Mouse (Mus musculus) embryonic facial prominence, embryonic 11.5 days (tissue): ENCODE measurements around the gene Gpr146. TPM values are rescaled to one million over a fixed set of nuclear protein-coding genes. Genes with fewer than 3 reads are reported as not detected.
"Not testable (repeated sequence)": the region's sequence is repeated elsewhere in the genome, so short reads cannot be mapped to it uniquely, and the experiment has no call there.

ENCODE experiments used
- ATAC-seq: fragments of 200-750 bp; cut with Nextera tagmentation; replicated peaks from 2 replicates; pipeline ENCODE4 v1.8.0; 2017; ENCODE audit warnings: low read depth; ENCODE audit not compliant: insufficient number of reproducible peaks, low FRiP score, low TSS enrichment
- DNase-seq: peaks from one replicate; pipeline ENCODE4 v3.0.0-alpha.2; 2015; ENCODE audit warnings: low spot score
- H3K27ac ChIP-seq: fragments of 300-500 bp; sonication (generic); replicated peaks from 2 replicates; pipeline ENCODE4 v1.5.1; 2014; ENCODE audit warnings: mild to moderate bottlenecking, low read depth, low read length, control low read depth
- H3K27me3 ChIP-seq: fragments of 300-500 bp; sonication (generic); 2 replicates; pipeline ENCODE4 v1.6.1; 2014; ENCODE audit warnings: mild to moderate bottlenecking, low read length, moderate library complexity, mixed read lengths; ENCODE audit not compliant: control insufficient read depth, insufficient read depth
- H3K36me3 ChIP-seq: fragments of 300-500 bp; sonication (generic); replicated peaks from 2 replicates; pipeline ENCODE4 v1.6.1; 2014; ENCODE audit warnings: low read depth, mild to moderate bottlenecking, low read length, moderate library complexity, mixed read lengths; ENCODE audit not compliant: control insufficient read depth, insufficient read depth
- H3K4me1 ChIP-seq: fragments of 300-500 bp; sonication (generic); 2 replicates; pipeline ENCODE4 v1.6.1; 2014; ENCODE audit warnings: low read length, mixed read lengths; ENCODE audit not compliant: control insufficient read depth, insufficient read depth
- H3K4me2 ChIP-seq: fragments of 300-500 bp; sonication (generic); 2 replicates; pipeline ENCODE4 v1.6.1; 2014; ENCODE audit warnings: low read depth, mild to moderate bottlenecking, control low read depth, low read length, moderate library complexity
- H3K4me3 ChIP-seq: fragments of 300-500 bp; sonication (generic); 2 replicates; pipeline ENCODE4 v1.5.1; 2014; ENCODE audit warnings: low read depth, low read length, control low read depth
- H3K9ac ChIP-seq: fragments of 300-500 bp; sonication (generic); replicated peaks from 2 replicates; pipeline ENCODE4 v1.6.1; 2014; ENCODE audit warnings: mild to moderate bottlenecking, control low read depth, low read length
- H3K9me3 ChIP-seq: fragments of 300-500 bp; sonication (generic); replicated peaks from 2 replicates; pipeline ENCODE4 v1.6.1; 2016; ENCODE audit warnings: mild to moderate bottlenecking, low read length, inconsistent platforms, mixed read lengths; ENCODE audit not compliant: control insufficient read depth
- WGBS: fragments of 180-500 bp; shearing (Covaris S2); extraction: QIAGEN DNeasy Blood & Tissue Kit; methylation state at CpG from one replicate; pipeline ENCODE4 v1.1.7; 2014; 5-methylcytosine and 5-hydroxymethylcytosine counted together
- polyA plus RNA-seq: library from polyadenylated mRNA; unstranded; fragments of >200 nt; fragmentation: Nextera tagmentation; extraction: Ambion mirVana; gene quantifications from 2 replicates; pipeline ENCODE4 v1.2.1, GENCODE M21; 2014

The Gpr146 gene
- polyA plus RNA-seq, result 1.6 and 1.7 TPM in 2 replicates

GRCm38 (mm10) chr5:139377468-139378270 lies at the start of gene Gpr146:
TSS of gene Gpr146 (plus strand) at chr5:139377697.
- no peaks in the 10 kb centered on the region for H3K27me3 ChIP-seq
- no peak within 1 kb of the TSS; the same call in 1 of the 2 replicates for H3K27ac ChIP-seq
- WGBS, result 66% methylated on average over 18 of the region's 18 CpGs
- H3K4me1 ChIP-seq, result peaks cover 6% of the 10 kb centered on the region
- ATAC-seq (no peak), DNase-seq (no peak)
- no peak within 1 kb of the TSS for H3K4me2 ChIP-seq
- no peak within 1 kb of the TSS; the same call in 1 of the 2 replicates for H3K9ac ChIP-seq
- no peaks in the 10 kb centered on the region for H3K9me3 ChIP-seq
- no peak within 1 kb of the TSS for H3K4me3 ChIP-seq
- no peaks in the 10 kb centered on the region for H3K36me3 ChIP-seq

GRCm38 (mm10) chr5:139330766-139331165 lies 46.7 kb upstream of the Gpr146 start:
- Histone ChIP-seq H3K27me3 (peaks cover 4% of the 10 kb centered on the region), H3K27ac (no peak overlapping the region), H3K9me3 (no peaks in the 10 kb centered on the region), H3K36me3 (no peaks in the 10 kb centered on the region), H3K4me3 (no peak overlapping the region), H3K4me1 (no peaks in the 10 kb centered on the region), H3K9ac (no peak overlapping the region), H3K4me2 (no peak overlapping the region)
- 72% methylated on average over 7 of the region's 7 CpGs for WGBS
- no peak for ATAC-seq
- no peak for DNase-seq

DNA sequence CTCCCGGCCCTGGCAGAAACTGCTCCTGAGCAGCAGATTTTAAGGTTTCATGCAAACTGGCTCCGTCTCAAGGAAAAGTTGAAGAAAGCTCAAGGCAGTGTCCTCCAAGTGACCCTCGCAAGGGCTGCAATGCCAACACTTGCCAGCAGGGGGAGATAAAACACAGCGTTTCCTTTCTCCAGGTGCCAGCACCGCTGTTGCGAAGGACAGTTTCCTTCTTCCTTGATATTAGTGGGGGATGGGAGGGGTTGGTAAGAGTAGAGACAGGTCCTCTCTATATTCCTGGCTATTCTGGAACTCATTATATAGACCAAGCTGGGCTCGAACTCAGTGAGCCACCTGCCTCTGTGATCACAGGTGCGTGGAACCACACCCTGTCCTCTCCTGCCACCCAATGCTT lies 45.8 kb upstream of the Gpr146 start:
- 15% methylated on average over 8 of the region's 8 CpGs for WGBS
- ATAC-seq (no peak), DNase-seq (peak; percentile 87)
- Histone ChIP-seq H3K27ac (no peak overlapping the region), H3K27me3 (no peaks in the 10 kb centered on the region), H3K36me3 (no peaks in the 10 kb centered on the region), H3K4me3 (no peak overlapping the region), H3K4me1 (no peaks in the 10 kb centered on the region), H3K4me2 (no peak overlapping the region), H3K9ac (no peak overlapping the region), H3K9me3 (no peaks in the 10 kb centered on the region)

GRCm38 (mm10) chr5:139332590-139333272 lies 44.8 kb upstream of the Gpr146 start:
- Histone ChIP-seq H3K36me3 (peaks cover 2% of the 10 kb centered on the region; the same call in 1 of the 2 replicates), H3K9me3 (no peaks in the 10 kb centered on the region), H3K4me3 (no peak overlapping the region), H3K4me2 (no peak overlapping the region), H3K4me1 (no peaks in the 10 kb centered on the region), H3K27me3 (no peaks in the 10 kb centered on the region), H3K27ac (no peak overlapping the region), H3K9ac (no peak overlapping the region)
- ATAC-seq, result no peak
- 88% methylated on average over 8 of the region's 8 CpGs for WGBS
- no peak for DNase-seq

DNA sequence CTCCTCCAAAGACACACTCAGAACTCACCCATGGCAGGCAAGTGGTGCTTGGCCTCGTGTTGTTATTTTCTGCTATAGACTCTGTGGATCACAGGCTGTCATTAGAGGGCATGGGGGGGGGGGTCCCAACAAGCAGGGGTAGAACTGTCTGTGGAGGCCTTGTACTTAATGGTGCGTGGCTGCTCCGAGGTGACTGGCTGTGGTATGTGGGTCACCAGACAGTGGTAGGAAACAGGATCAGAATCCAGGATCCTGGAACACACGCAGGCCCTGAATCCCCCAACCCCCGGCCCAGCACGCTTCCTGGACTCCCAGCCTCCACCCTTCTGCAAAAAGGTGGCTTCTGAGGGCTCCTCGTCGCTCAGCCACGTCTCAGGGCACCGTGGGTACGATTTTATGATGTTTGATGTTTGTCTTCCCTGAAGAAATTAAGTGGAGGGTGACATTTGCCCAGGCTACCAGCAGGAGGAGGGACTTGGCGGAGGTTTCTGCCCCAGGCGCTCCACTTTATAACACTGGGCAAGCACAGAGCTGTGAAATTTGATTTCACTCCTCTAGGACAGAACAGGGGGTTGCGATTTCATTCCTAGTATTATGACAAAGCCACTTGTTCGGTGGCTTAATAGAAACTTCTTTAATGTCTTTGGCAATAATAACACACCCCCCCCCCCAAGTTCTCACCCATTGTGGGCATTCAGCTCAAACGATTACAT lies 44.0 kb upstream of the Gpr146 start:
- no peaks in the 10 kb centered on the region for H3K9me3 ChIP-seq
- no peak for DNase-seq
- no peak overlapping the region for H3K4me2 ChIP-seq
- H3K36me3 ChIP-seq, result peaks cover 3% of the 10 kb centered on the region
- no peak overlapping the region for H3K27ac ChIP-seq
- 81% methylated on average over 16 of the region's 16 CpGs for WGBS
- no peaks in the 10 kb centered on the region for H3K4me1 ChIP-seq
- no peaks in the 10 kb centered on the region for H3K27me3 ChIP-seq
- ATAC-seq, result no peak
- H3K9ac ChIP-seq, result no peak overlapping the region
- H3K4me3 ChIP-seq, result no peak overlapping the region

GRCm38 (mm10) chr5:139334394-139334793 lies 43.1 kb upstream of the Gpr146 start:
- WGBS, result 84% methylated on average over 10 of the region's 10 CpGs
- not testable (repeated sequence) for ATAC-seq, H3K9ac ChIP-seq, H3K27ac ChIP-seq, H3K27me3 ChIP-seq, H3K36me3 ChIP-seq, H3K4me3 ChIP-seq, H3K9me3 ChIP-seq, H3K4me2 ChIP-seq, DNase-seq, H3K4me1 ChIP-seq

DNA sequence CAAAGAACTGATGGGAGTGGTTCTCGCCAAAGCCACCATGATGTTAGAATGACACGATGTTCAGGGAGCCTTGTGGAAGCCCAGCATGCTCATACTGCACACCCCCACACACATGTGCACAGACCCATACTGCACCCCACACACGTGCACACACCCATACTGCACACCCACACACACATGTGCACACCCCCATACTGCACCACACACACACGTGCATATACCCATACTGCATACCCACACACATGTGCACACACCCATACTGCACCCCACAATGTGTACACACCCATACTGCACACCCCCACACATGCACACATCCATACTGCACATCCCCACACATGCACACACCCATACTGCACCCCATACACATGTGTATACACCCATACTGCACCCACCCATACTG lies 41.9 kb upstream of the Gpr146 start:
- DNase-seq (no peak), ATAC-seq (peak; percentile 40; the same call in 1 of the 2 replicates)
- Histone ChIP-seq H3K27ac (no peak overlapping the region), H3K9me3 (no peaks in the 10 kb centered on the region), H3K4me2 (no peak overlapping the region), H3K4me3 (no peak overlapping the region), H3K36me3 (peaks cover 5% of the 10 kb centered on the region), H3K4me1 (no peaks in the 10 kb centered on the region), H3K27me3 (no peaks in the 10 kb centered on the region), H3K9ac (no peak overlapping the region)
- 90% methylated on average over 4 of the region's 4 CpGs for WGBS
